Mouse (Mus musculus) heart, adult 2 months (tissue): ENCODE measurements around the gene Ube2j2. TPM values are rescaled to one million over a fixed set of nuclear protein-coding genes. Genes with fewer than 3 reads are reported as not detected.

Source experiments
- DNase-seq, 2 experiments: peaks; one replicate each; pipeline ENCODE4 v3.0.0; 2021
- H3K27ac ChIP-seq: fragments of 200-600 bp; 2 replicates; pipeline ENCODE4 v1.8.1; 2022
- H3K27me3 ChIP-seq: fragments of 200-500 bp; 2 replicates; pipeline ENCODE4 v1.6.1; 2012; ENCODE audit warnings: mild to moderate bottlenecking, low read length, inconsistent platforms, mixed read lengths; ENCODE audit not compliant: control insufficient read depth, insufficient read depth
- H3K36me3 ChIP-seq: fragments of 200-500 bp; 2 replicates; pipeline ENCODE4 v1.6.1; 2012; ENCODE audit warnings: low read length, inconsistent platforms; ENCODE audit not compliant: control insufficient read depth, insufficient read depth
- H3K4me1 ChIP-seq: fragments of 200-500 bp; 2 replicates; pipeline ENCODE4 v1.6.1; 2011; ENCODE audit warnings: low read length; ENCODE audit not compliant: control insufficient read depth, insufficient read depth
- H3K4me3 ChIP-seq: fragments of 200-600 bp; 2 replicates; pipeline ENCODE4 v1.8.1; 2022
- H3K79me2 ChIP-seq: fragments of 200-500 bp; replicated peaks from 2 replicates; pipeline ENCODE4 v1.6.1; 2012; ENCODE audit warnings: mild to moderate bottlenecking, inconsistent platforms, low read length, moderate library complexity, mixed read lengths; ENCODE audit not compliant: control insufficient read depth, insufficient read depth
- H3K9ac ChIP-seq: fragments of 200-500 bp; 2 replicates; pipeline ENCODE4 v1.6.1; 2012; ENCODE audit warnings: low read depth, mild to moderate bottlenecking, control low read depth, inconsistent platforms, low read length, mixed read lengths
- CTCF ChIP-seq: fragments of 200-600 bp; IDR thresholded peaks from 2 replicates; pipeline ENCODE4 v1.8.1; 2022; ENCODE audit warnings: antibody characterized with exemption, mild to moderate bottlenecking, moderate library complexity
- EP300 ChIP-seq: fragments of 200-500 bp; IDR thresholded peaks from 2 replicates; pipeline ENCODE4 v1.6.1; 2011; ENCODE audit warnings: low read depth, low read length, control low read depth; ENCODE audit not compliant: insufficient read depth
- POLR2A ChIP-seq: fragments of 200-500 bp; IDR thresholded peaks from 2 replicates; pipeline ENCODE4 v1.6.1; 2011; ENCODE audit warnings: mild to moderate bottlenecking, low read depth, low read length, control low read depth; ENCODE audit not compliant: insufficient read depth
- WGBS: fragments of 180-500 bp; shearing (Covaris S2); methylation state at CpG from one replicate; pipeline ENCODE4 v1.1.7; 2018; 5-methylcytosine and 5-hydroxymethylcytosine counted together
- intact Hi-C: fragments of 180-260 bp; cut with DNase I; formaldehyde crosslinking; loops from one replicate; pipeline ENCODE4 v1.15.1; 2025
- polyA plus RNA-seq: library from polyadenylated mRNA; depleted of rRNA; stranded (reverse); fragments of >200 nt; gene quantifications from 2 replicates; pipeline ENCODE4 v1.2.3, GENCODE M21; 2012
- total RNA-seq, 2 experiments: library from RNA; stranded (reverse); gene quantifications; 2 replicates each; pipeline ENCODE4 v1.2.3; 2021

The Ube2j2 gene
- total and polyA plus RNA-seq, 3 experiments, result 29.7 to 56.7 (median 55.8) TPM

GRCm38 (mm10) chr4:155983788-155984187 lies 40.2 kb downstream of the Ube2j2 start:
- Histone ChIP-seq H3K9ac (no peak overlapping the region), H3K79me2 (no peaks in the 10 kb centered on the region), H3K27ac (no peak overlapping the region), H3K27me3 (no peaks in the 10 kb centered on the region), H3K4me3 (no peak overlapping the region), H3K4me1 (no peaks in the 10 kb centered on the region), H3K36me3 (no peaks in the 10 kb centered on the region)
- no peak for DNase-seq
- TF ChIP-seq EP300, result no peak
- TF ChIP-seq POLR2A, result no peak
- no peak for TF ChIP-seq CTCF
- WGBS, result 24% methylated on average over 2 of the region's 2 CpGs
- intact Hi-C loops, result no loop called here

DNA sequence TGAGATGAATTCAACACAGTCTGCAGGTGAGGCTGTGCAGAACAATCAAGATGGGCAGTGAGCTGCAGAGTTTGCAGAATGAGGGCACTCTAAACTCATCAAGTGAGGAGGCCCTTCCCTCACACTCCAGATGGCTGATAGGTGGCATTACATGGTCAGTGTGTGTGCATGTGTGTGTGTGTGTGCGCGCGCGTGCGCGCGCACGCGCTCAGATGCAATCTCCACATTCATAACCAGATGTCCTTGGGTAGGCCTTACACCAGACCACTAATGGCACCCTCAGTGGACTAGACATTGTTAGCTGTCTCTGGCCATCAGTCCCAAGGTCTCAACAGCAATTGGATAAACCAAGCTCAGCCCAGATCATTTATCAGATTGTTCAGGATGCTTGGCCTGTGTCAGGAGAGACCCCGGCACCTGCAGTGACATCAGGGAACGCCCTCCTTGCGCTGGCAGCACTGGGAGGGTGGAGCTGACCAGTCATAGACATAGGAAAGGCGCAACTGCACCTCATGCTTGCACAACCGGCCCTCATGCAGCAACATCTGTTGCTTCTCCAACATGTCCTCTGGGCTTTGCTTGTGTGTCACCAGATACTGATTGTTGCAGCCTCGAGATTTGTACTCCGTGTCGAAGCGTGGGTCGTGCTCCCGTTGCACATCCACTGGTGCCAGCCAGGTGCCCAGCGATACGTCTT lies 47.7 kb downstream of the Ube2j2 start:
- 79% methylated on average over 22 of the region's 22 CpGs for WGBS
- Histone ChIP-seq H3K27me3 (no peaks in the 10 kb centered on the region), H3K79me2 (peaks cover 5% of the 10 kb centered on the region; the same call in 1 of the 2 replicates), H3K36me3 (peaks cover 4% of the 10 kb centered on the region; the same call in 1 of the 2 replicates), H3K9ac (peak overlapping the region; percentile 94), H3K4me1 (peaks cover 8% of the 10 kb centered on the region), H3K4me3 (peak overlapping the region; percentile 68), H3K27ac (no peak overlapping the region)
- TF ChIP-seq CTCF, result no peak
- no peak for TF ChIP-seq POLR2A
- TF ChIP-seq EP300, result no peak
- intact Hi-C loops, result loop anchor here (1.0 to 5.0 kb wide), 5 partner anchors 33 to 124 kb away; partner anchors contain the start of genes 9430015G10Rik, Cptp, Ints11 and Ube2j2
- peak in 1 of 2 experiments; percentile 8 for DNase-seq

GRCm38 (mm10) chr4:155991908-155992230 lies 48.2 kb downstream of the Ube2j2 start:
- TF ChIP-seq EP300, result no peak
- no peak for TF ChIP-seq CTCF
- TF ChIP-seq POLR2A, result no peak
- H3K79me2 ChIP-seq, result peaks cover 5% of the 10 kb centered on the region; the same call in 1 of the 2 replicates
- peak overlapping the region; percentile 98 for H3K27ac ChIP-seq
- H3K27me3 ChIP-seq, result no peaks in the 10 kb centered on the region
- H3K4me1 ChIP-seq, result peaks cover 8% of the 10 kb centered on the region
- peak overlapping the region; percentile 94 for H3K9ac ChIP-seq
- peak overlapping the region; percentile 68 for H3K4me3 ChIP-seq
- intact Hi-C loops, result loop anchor here (1.0 to 5.0 kb wide), 5 partner anchors 33 to 125 kb away; partner anchors contain the start of genes 9430015G10Rik, Cptp, Ints11 and Ube2j2
- 19% methylated on average over 37 of the region's 37 CpGs for WGBS
- no peak for DNase-seq
- H3K36me3 ChIP-seq, result peaks cover 4% of the 10 kb centered on the region; the same call in 1 of the 2 replicates

- peak within 1 kb of the TSS; percentile 98 for H3K27ac ChIP-seq
- H3K27me3 ChIP-seq, result no peaks in the 10 kb centered on the region
- H3K79me2 ChIP-seq, result peaks cover 5% of the 10 kb centered on the region; the same call in 1 of the 2 replicates
- H3K9ac ChIP-seq, result peak within 1 kb of the TSS; percentile 99
- under 1% methylated on average over 99 of the region's 99 CpGs for WGBS
- peaks cover 8% of the 10 kb centered on the region for H3K4me1 ChIP-seq
- H3K4me3 ChIP-seq, result peak within 1 kb of the TSS; percentile 89
- TF ChIP-seq EP300 (0 out of 2 replicates have a peak, but pooled peaks have one; percentile 53), CTCF (peak; percentile 91), POLR2A (no peak)
- intact Hi-C loops, result loop anchor here (5.0 kb wide), 3 partner anchors 40 to 125 kb away; partner anchors contain the start of genes Cptp, Ints11 and Ube2j2
- DNase-seq, result peak in 1 of 2 experiments; percentile 89
- H3K36me3 ChIP-seq, result peaks cover 4% of the 10 kb centered on the region; the same call in 1 of the 2 replicates
Observed at GRCm38 (mm10) chr4:155992241-155992905, 48.7 kb downstream of the Ube2j2 start, which contains the start of the genes B3galt6 and Sdf4. TSS of gene B3galt6 (minus strand) at chr4:155992649. TSS of gene Sdf4 (plus strand) at chr4:155992872.

DNA sequence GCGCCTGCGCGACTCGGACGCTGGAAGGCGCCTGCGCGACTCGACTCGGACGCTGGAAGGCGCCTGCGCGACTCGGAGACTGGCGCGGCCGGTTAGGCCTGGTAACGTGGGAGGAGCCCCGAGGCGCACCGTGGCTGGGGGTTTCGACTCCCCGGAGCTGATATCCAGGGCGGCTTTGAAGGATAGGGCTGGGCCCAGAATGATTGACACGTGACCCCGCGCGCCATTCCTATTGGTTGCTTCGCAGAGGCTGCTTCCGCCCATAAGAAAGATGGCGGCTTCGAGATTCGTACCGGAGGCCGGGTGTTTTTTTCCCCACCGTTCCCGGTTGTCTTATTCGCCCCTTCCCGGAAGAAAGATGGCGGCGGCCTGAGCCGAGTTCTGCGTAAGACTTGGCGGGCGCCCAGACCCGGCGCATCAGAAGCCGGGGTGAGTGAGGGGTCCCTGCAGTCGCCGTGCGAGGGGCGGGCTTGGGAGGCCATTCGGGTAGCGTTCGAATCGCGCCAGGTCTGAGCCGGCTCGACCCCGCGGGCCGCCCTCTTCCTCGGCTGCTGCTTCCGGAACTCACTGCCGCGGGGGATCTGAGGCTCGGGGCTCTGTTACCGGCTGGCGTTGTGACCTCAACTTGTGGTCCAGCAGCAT lies 49.4 kb downstream of the Ube2j2 start:
- intact Hi-C loops, result loop anchor here (5.0 kb wide), 3 partner anchors 39 to 126 kb away; partner anchors contain the start of genes Cptp, Ints11 and Ube2j2
- WGBS, result under 1% methylated on average over 70 of the region's 70 CpGs

More for the DNA sequence above, 49.4 kb downstream of the Ube2j2 start:
- H3K9ac ChIP-seq, result peak overlapping the region; percentile 99
- H3K79me2 ChIP-seq, result peaks cover 5% of the 10 kb centered on the region; the same call in 1 of the 2 replicates
- TF ChIP-seq CTCF, result peak; percentile 12; the same call in 1 of the 2 replicates
- TF ChIP-seq POLR2A, result peak; percentile 59
- TF ChIP-seq EP300, result 0 out of 2 replicates have a peak, but pooled peaks have one; percentile 57
- DNase-seq, result peak; percentile 96 to 99
- peaks cover 8% of the 10 kb centered on the region for H3K4me1 ChIP-seq
- peak overlapping the region; percentile 96 for H3K27ac ChIP-seq
- no peaks in the 10 kb centered on the region for H3K27me3 ChIP-seq
- H3K36me3 ChIP-seq, result peaks cover 4% of the 10 kb centered on the region; the same call in 1 of the 2 replicates
- H3K4me3 ChIP-seq, result peak overlapping the region; percentile 89
